Mouse (Mus musculus) ES-E14 (cell line): ENCODE data around the gene Bik. TPM values are rescaled to one million over a fixed set of nuclear protein-coding genes. Genes with fewer than 3 reads are reported as not detected.

Experiments used
- DNase-seq: peaks from one replicate; pipeline ENCODE4 v3.0.0-alpha.2; 2013; ENCODE audit warnings: low read depth, low spot score
- H3K27ac ChIP-seq: 2 replicates; pipeline ENCODE4 v1.5.1; 2012; ENCODE audit warnings: low read depth, mild to moderate bottlenecking, low read length, moderate library complexity, mixed read lengths; ENCODE audit not compliant: poor library complexity, insufficient read depth, severe bottlenecking
- H3K36me3 ChIP-seq: 2 replicates; pipeline ENCODE4 v1.6.1; 2012; ENCODE audit warnings: mild to moderate bottlenecking, low read length, moderate library complexity, mixed read lengths; ENCODE audit not compliant: control insufficient read depth, poor library complexity, insufficient read depth, severe bottlenecking
- H3K4me1 ChIP-seq, 2 experiments: fragments of 150-350 bp in 1 of 2; sonication (generic) in 1 of 2; 2 replicates each; pipeline ENCODE4 v1.6.1; 2012; ENCODE audit warnings: low read length in 2 of 2, mild to moderate bottlenecking in 1 of 2, mixed read lengths in 1 of 2; ENCODE audit not compliant: control insufficient read depth in 2 of 2, insufficient read depth in 2 of 2, poor library complexity in 1 of 2
- H3K4me3 ChIP-seq, 2 experiments: fragments of 150-350 bp in 1 of 2; sonication (generic) in 1 of 2; 2 replicates each; pipeline ENCODE4 v1.5.1; 2012; ENCODE audit warnings: low read length in 2 of 2, low read depth in 1 of 2, mild to moderate bottlenecking in 1 of 2, mixed read lengths in 1 of 2; ENCODE audit not compliant: insufficient read depth in 1 of 2, poor library complexity in 1 of 2, severe bottlenecking in 1 of 2
- H3K9ac ChIP-seq: 2 replicates; pipeline ENCODE4 v1.6.1; 2012; ENCODE audit warnings: low read depth, mild to moderate bottlenecking, low read length, mixed read lengths; ENCODE audit not compliant: poor library complexity, insufficient read depth, severe bottlenecking
- H3K9me3 ChIP-seq: fragments of 150-350 bp; sonication (generic); 2 replicates; pipeline ENCODE4 v1.6.1; 2012; ENCODE audit warnings: low read depth, mild to moderate bottlenecking, low read length; ENCODE audit not compliant: control insufficient read depth, insufficient read depth
- CHD2 ChIP-seq: IDR thresholded peaks from 2 replicates; pipeline ENCODE4 v1.6.1; 2014; ENCODE audit warnings: mild to moderate bottlenecking, low read depth, low read length, inconsistent platforms
- HCFC1 ChIP-seq: IDR thresholded peaks from 2 replicates; pipeline ENCODE4 v1.6.1; 2012; ENCODE audit warnings: low read length, inconsistent platforms, borderline replicate concordance; ENCODE audit not compliant: insufficient read depth
- MAFK ChIP-seq: IDR thresholded peaks from 2 replicates; pipeline ENCODE4 v1.6.1; 2014; ENCODE audit warnings: mild to moderate bottlenecking, low read depth, low read length, inconsistent platforms; ENCODE audit not compliant: insufficient read depth
- ZC3H11A ChIP-seq: IDR thresholded peaks from 2 replicates; pipeline ENCODE4 v1.6.1; 2012; ENCODE audit warnings: low read depth, mild to moderate bottlenecking, inconsistent platforms, low read length, borderline replicate concordance
- ZNF384 ChIP-seq: IDR thresholded peaks from 2 replicates; pipeline ENCODE4 v1.6.1; 2012; ENCODE audit warnings: low read depth, low read length, inconsistent platforms
- in situ Hi-C, 2 experiments: fragments of 600-800 bp; cut with MboI; formaldehyde crosslinking; loops; one replicate each; pipeline ENCODE4 v1.15.1; 2025; ENCODE audit warnings: low sequenced_read_pairs in 2 of 2, inconsistent platforms in 1 of 2; ENCODE audit not compliant: unreplicated experiment in 2 of 2
- total RNA-seq: library from RNA; depleted of rRNA; stranded (reverse); fragments of 300-350 nt; gene quantifications from 2 replicates; pipeline ENCODE4 v1.2.3, GENCODE M21; 2012

Gene Bik
- total RNA-seq, 1 experiment: 2.5 TPM

DNA sequence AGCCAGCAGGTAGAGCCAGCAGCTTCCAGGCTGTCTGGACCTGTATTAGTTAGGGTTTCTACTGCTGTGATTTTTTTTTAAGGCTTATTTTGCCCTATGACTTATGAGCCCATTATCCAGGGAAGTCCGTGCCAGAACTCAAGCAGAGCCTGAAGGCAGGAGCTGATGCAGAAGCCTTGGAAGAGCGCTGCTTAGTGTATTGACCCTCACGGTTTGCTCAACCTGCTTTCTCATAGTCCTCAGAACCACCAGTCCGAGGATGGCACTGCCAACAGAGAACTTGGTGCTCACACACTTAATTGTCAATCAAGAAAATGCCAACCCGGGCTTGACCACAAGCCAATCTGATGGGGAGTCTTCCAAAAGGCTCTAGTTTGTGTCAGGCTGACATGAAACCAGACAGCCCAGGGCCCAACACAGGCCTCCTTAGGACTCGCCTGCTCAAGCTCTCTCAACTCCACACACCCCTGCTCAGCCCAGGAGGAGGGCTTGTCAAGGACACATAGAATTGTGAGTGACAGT, 5.7 kb upstream of the Bik start:
- Histone ChIP-seq H3K36me3 (no peaks in the 10 kb centered on the region), H3K4me3 (no peak overlapping the region), H3K9ac (no peak overlapping the region), H3K4me1 (peaks cover 0 to 3% of the 10 kb centered on the region in 2 experiments; a peak in 3 of 4 replicates), H3K9me3 (no peaks in the 10 kb centered on the region), H3K27ac (no peak overlapping the region)
- DNase-seq: no peak
- in situ Hi-C loops: no loop called here
- TF ChIP-seq CHD2 (no peak), MAFK (no peak), ZC3H11A (no peak), ZNF384 (no peak), HCFC1 (no peak)

DNA sequence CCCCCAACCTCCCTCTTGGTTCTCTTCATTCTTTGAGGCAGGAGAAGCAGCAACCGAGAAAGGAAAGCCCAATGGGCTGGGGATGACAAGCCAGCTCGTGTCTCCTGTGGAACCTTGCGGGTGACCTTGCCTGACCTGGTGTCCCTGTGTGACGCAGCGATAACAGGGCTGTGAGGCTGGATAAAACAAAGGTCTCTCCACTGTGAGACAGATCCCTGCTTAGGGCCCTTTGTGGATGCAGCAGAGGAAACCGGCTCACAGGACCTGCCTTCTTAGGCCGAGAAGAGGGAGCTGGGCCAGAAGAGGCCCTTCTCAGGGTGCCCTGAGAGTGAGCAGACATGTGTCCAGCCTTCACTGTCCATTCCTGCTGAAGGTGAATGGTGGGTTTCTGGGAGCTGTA, 3.5 kb upstream of the Bik start:
- in situ Hi-C loops: no loop called here
- peaks cover 0 to 3% of the 10 kb centered on the region in 2 experiments; a peak in 3 of 4 replicates for H3K4me1 ChIP-seq
- H3K4me3 ChIP-seq: no peak overlapping the region
- H3K9me3 ChIP-seq: no peaks in the 10 kb centered on the region
- TF ChIP-seq MAFK (no peak), ZC3H11A (no peak), ZNF384 (no peak), CHD2 (no peak)
- H3K36me3 ChIP-seq: no peaks in the 10 kb centered on the region
- H3K9ac ChIP-seq: no peak overlapping the region
- H3K27ac ChIP-seq: no peak overlapping the region
- DNase-seq: no peak

DNA sequence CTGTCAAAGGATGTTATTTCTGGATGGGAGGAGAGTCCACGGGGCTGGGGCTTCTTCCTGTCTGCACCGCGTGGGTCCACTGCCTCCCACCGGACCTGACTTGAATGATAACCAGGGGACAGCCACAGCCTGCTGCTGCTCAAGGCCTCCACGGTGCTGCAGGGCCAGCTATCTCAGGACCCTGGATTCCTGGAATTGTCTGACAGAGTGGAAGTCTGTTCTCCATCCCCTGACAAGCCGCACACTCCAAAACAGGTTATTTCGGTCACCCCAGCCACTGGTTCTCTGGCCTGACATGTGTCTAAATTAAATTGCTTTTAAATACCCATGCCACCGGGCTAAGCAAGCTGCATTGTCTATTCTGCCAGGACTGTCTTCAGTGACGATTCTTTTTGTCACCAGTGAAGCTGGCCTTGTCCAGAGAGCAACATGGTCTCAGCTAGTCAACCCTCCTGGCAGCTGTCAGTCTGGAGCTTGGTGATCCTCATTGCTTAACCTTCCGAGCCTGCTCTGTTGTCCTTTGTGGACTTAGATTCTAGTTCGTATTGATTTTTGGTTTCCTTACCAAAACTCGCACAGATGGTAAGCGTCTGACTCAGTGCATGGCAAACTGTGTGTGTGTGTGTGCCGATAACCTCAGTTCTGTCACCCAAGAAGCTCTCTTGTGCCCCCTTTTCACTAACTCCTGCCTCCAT, 2.9 kb upstream of the Bik start:
- no peak overlapping the region for H3K27ac ChIP-seq
- no peaks in the 10 kb centered on the region for H3K9me3 ChIP-seq
- in situ Hi-C loops: no loop called here
- no peak overlapping the region for H3K4me3 ChIP-seq
- TF ChIP-seq MAFK (no peak), HCFC1 (no peak), ZNF384 (no peak), CHD2 (no peak), ZC3H11A (no peak)
- no peak for DNase-seq
- no peak overlapping the region for H3K9ac ChIP-seq
- H3K36me3 ChIP-seq: no peaks in the 10 kb centered on the region
- peaks cover 0 to 3% of the 10 kb centered on the region in 2 experiments; a peak in 2 of 4 replicates for H3K4me1 ChIP-seq

DNA sequence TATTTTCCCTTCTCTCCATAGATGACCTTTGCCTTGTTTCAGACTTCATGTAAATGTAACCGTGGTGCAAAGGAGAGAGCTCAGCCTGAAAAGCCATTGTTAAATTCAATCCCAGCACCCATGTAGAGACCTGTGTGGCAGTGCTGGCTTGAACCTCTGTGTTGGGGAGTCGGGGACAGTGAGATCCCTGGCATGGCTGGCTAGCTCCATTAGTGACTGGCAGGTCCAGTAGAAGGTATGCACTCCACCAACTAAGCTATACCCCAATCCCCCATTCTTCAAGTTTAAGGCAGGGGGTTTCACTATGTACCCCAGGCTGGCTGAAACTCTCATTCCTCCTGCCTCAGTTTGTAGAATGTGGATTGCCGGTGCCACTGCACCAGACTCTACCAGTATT, 2.3 kb upstream of the Bik start:
- peaks cover 0 to 3% of the 10 kb centered on the region in 2 experiments; a peak in 2 of 4 replicates for H3K4me1 ChIP-seq
- DNase-seq: no peak
- H3K4me3 ChIP-seq: no peak overlapping the region
- TF ChIP-seq ZC3H11A: no peak
- TF ChIP-seq CHD2: no peak
- no peak for TF ChIP-seq HCFC1
- no peak for TF ChIP-seq MAFK
- no peak for TF ChIP-seq ZNF384
- no peak overlapping the region for H3K9ac ChIP-seq
- no peaks in the 10 kb centered on the region for H3K9me3 ChIP-seq
- no peak overlapping the region for H3K27ac ChIP-seq
- no peaks in the 10 kb centered on the region for H3K36me3 ChIP-seq
- in situ Hi-C loops: no loop called here
